In the genomic region with DNA sequence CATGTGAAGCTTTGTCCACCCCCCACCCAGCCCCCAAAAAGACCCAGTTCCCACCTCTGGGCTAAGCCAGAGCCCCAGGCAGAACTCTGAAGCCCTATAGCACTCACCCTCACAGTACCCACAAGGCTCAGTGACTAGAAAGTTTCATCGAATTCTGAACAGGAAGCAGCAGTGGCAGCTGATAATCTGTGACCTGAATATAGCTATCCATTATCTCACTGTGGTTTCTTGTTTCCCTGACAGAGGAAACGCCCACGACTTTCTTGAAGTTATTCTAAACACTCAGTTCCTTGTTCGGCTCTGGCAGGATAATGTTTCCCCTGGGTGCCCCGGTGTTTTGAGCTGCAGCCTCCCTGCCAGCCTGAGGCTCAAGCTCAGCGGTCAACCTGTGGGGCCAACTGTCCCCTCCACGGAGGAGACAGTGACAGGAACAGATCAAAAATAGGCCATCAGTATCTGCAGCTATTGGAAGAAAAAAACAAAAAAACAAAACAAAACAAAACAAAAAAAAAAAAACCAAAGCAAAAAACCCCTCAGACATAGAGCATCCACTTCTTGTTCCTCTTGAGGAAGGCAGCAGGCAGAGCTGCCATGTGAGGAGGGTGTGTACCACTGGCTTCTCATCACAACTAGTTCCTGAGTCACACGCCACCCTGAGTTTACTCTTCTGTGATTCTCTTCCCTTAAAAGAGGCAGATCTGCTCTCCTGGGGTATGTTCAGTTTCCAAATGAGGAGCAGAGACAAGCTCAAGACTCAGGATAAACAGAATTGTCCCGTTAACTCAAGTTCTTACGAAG, we compare ENCODE assay signal across 8 mouse cellular contexts. TPM values are rescaled to one million over a fixed set of nuclear protein-coding genes. Genes with fewer than 3 reads are reported as not detected.
DNase-seq lines count a peak whose midpoint lies in the region; ATAC-seq and TF ChIP-seq lines count a peak whose summit lies in the region.

No protein-coding gene starts in this region.

- no peak for ATAC-seq in embryonic facial prominence, embryonic 12.5 days (ENCODE audit: insufficient number of reproducible peaks, insufficient read depth, low FRiP score, low TSS enrichment)
- ATAC-seq in kidney, embryonic 16.5 days (ENCODE audit: low FRiP score, low TSS enrichment), result peak; percentile 55

- no peak for TF ChIP-seq CTCF in testis, adult 2 months (IDR thresholded peaks at IDR 0.05; ENCODE audit: control insufficient read depth, insufficient read depth, insufficient replicate concordance, low read depth, low read length)
- no peak for TF ChIP-seq CTCF in thymus, adult 2 months (IDR thresholded peaks at IDR 0.05; ENCODE audit: borderline replicate concordance, control insufficient read depth, extremely low read depth, insufficient read depth, low read length, poor library complexity)

- WGBS in embryonic facial prominence, embryonic 12.5 days, result 21% methylated on average over 10 of the region's 10 CpGs
- 21% methylated on average over 10 of the region's 10 CpGs for WGBS in kidney, embryonic 16.5 days
- 22% methylated on average over 10 of the region's 10 CpGs for WGBS in macrophage (ENCODE audit: missing documents)
- 19% methylated on average over 10 of the region's 10 CpGs for WGBS in thymus, adult 2 months

- no peaks in the 10 kb centered on the region for H3K79me2 ChIP-seq in macrophage (ENCODE audit: inconsistent target)

- H3K4me2 ChIP-seq in embryonic facial prominence, embryonic 12.5 days (replicated peaks), result no peak overlapping the region; the same call in 1 of the 2 replicates
- H3K4me2 ChIP-seq in kidney, embryonic 16.5 days (replicated peaks; ENCODE audit: low read depth, low read length), result 0 out of 2 replicates have a peak overlapping the region, but pooled peaks have one; percentile 28

- H3K27me3 ChIP-seq in testis, adult 2 months (ENCODE audit: control insufficient read depth, insufficient read depth, low read length), result no peaks in the 10 kb centered on the region
- no peaks in the 10 kb centered on the region for H3K27me3 ChIP-seq in embryonic facial prominence, embryonic 12.5 days
- H3K27me3 ChIP-seq in kidney, embryonic 16.5 days (ENCODE audit: insufficient read depth, low read length), result no peaks in the 10 kb centered on the region
- no peaks in the 10 kb centered on the region for H3K27me3 ChIP-seq in thymus, adult 2 months (ENCODE audit: control insufficient read depth, insufficient read depth, low read length)

- no peaks in the 10 kb centered on the region for H3K36me3 ChIP-seq in testis, adult 2 months (ENCODE audit: control insufficient read depth, insufficient read depth, low read length)
- H3K36me3 ChIP-seq in embryonic facial prominence, embryonic 12.5 days, result no peaks in the 10 kb centered on the region
- no peaks in the 10 kb centered on the region for H3K36me3 ChIP-seq in kidney, embryonic 16.5 days (ENCODE audit: insufficient read depth, low read length)
- H3K36me3 ChIP-seq in macrophage (ENCODE audit: inconsistent target), result no peaks in the 10 kb centered on the region
- no peaks in the 10 kb centered on the region for H3K36me3 ChIP-seq in thymus, adult 2 months (ENCODE audit: control insufficient read depth, insufficient read depth, low read length)

- H3K9ac ChIP-seq in embryonic facial prominence, embryonic 12.5 days, result no peak overlapping the region
- H3K9ac ChIP-seq in kidney, embryonic 16.5 days (replicated peaks; ENCODE audit: low read length), result 0 out of 2 replicates have a peak overlapping the region, but pooled peaks have one; percentile 6

- no peaks in the 10 kb centered on the region for H3K9me3 ChIP-seq in embryonic facial prominence, embryonic 12.5 days
- H3K9me3 ChIP-seq in kidney, embryonic 16.5 days (ENCODE audit: low read length), result no peaks in the 10 kb centered on the region

- no peak for DNase-seq in testis, postnatal 10 days (ENCODE audit: low spot score)
- peak; percentile 49 for DNase-seq in thymus, adult 2 months
- DNase-seq in gastrocnemius, postnatal 10 days, result no peak
- no peak for DNase-seq in urinary bladder, postnatal 4 days (ENCODE audit: low spot score in 2 of 2)

- TF ChIP-seq POLR2A in testis, adult 2 months (IDR thresholded peaks at IDR 0.05; ENCODE audit: control insufficient read depth, low read depth, low read length), result no peak
- no peak for TF ChIP-seq POLR2A in thymus, adult 2 months (IDR thresholded peaks at IDR 0.05; ENCODE audit: control insufficient read depth, extremely low read depth, insufficient read depth, low read length, poor library complexity)

- no peaks in the 10 kb centered on the region; the same call in 1 of the 2 replicates for H3K4me1 ChIP-seq in testis, adult 2 months (ENCODE audit: control insufficient read depth, insufficient read depth, low read length)
- H3K4me1 ChIP-seq in embryonic facial prominence, embryonic 12.5 days, result peaks cover 12% of the 10 kb centered on the region; the same call in 1 of the 2 replicates
- H3K4me1 ChIP-seq in kidney, embryonic 16.5 days (ENCODE audit: insufficient read depth, low read length), result peaks cover 23% of the 10 kb centered on the region
- H3K4me1 ChIP-seq in thymus, adult 2 months (replicated peaks; ENCODE audit: control insufficient read depth, insufficient read depth, low read length), result peaks cover 18% of the 10 kb centered on the region

- peak overlapping the region; percentile 48 for H3K27ac ChIP-seq in testis, adult 2 months (ENCODE audit: control insufficient read depth, insufficient read depth, low read depth, low read length)
- H3K27ac ChIP-seq in embryonic facial prominence, embryonic 12.5 days, result peak overlapping the region; percentile 41; the same call in 1 of the 2 replicates
- peak overlapping the region; percentile 25 for H3K27ac ChIP-seq in kidney, embryonic 16.5 days (ENCODE audit: low read length)
- peak overlapping the region; percentile 87 for H3K27ac ChIP-seq in macrophage
- peak overlapping the region; percentile 75 for H3K27ac ChIP-seq in thymus, adult 2 months (ENCODE audit: control insufficient read depth, insufficient read depth, low read length)

- H3K4me3 ChIP-seq in testis, adult 2 months (ENCODE audit: control insufficient read depth, low read depth, low read length), result no peak overlapping the region
- no peak overlapping the region for H3K4me3 ChIP-seq in embryonic facial prominence, embryonic 12.5 days
- no peak overlapping the region for H3K4me3 ChIP-seq in kidney, embryonic 16.5 days (ENCODE audit: low read length)
- H3K4me3 ChIP-seq in macrophage (ENCODE audit: inconsistent target), result peak overlapping the region; percentile 3; the same call in 1 of the 2 replicates
- no peak overlapping the region for H3K4me3 ChIP-seq in thymus, adult 2 months (ENCODE audit: control insufficient read depth, insufficient read depth, low read length)

RNA-seq across cellular contexts. Expression of gene Vcl, which starts 43.9 kb away (rescaled TPM):
- 21.8 and 22.9 TPM in 2 replicates for polyA plus RNA-seq in testis, adult 2 months (2012; rRNA removed)
- polyA plus RNA-seq in embryonic facial prominence, embryonic 12.5 days (2016; fragmentation: Nextera tagmentation; extraction: Ambion mirVana), result 45.3 and 49.9 TPM in 2 replicates
- polyA plus RNA-seq in kidney, embryonic 16.5 days (2015; fragmentation: Nextera tagmentation; extraction: Ambion mirVana), result 54.9 and 57.7 TPM in 2 replicates
- 100 to 1,000 TPM in 1 of 26 experiments, 10 to 100 TPM in 22, 1 to 10 TPM in 3; 8.6 to 161 (median 39.7) TPM for total RNA-seq in macrophage (2018; cell fraction: chromatin; rRNA removed)
- total RNA-seq in macrophage (2018; cell fraction: cytosol; rRNA removed), result 10 to 100 TPM in 15 of 26 experiments, 1 to 10 TPM in 11; 5.2 to 49.9 (median 19.2) TPM
- 10 to 100 TPM in 23 of 26 experiments, 1 to 10 TPM in 3; 7.7 to 65.2 (median 34.0) TPM for total RNA-seq in macrophage (2018; cell fraction: nucleus; rRNA removed)
- polyA plus RNA-seq in macrophage (2018), result 14.0 to 27.3 TPM (median 15.5 TPM) in 3 replicates
- 12.4 and 14.7 TPM in 2 replicates for polyA plus RNA-seq in thymus, adult 2 months (2012; rRNA removed)
- 100 to 1,000 TPM; 115 to 126 TPM for total RNA-seq in gastrocnemius, postnatal 10 days (2021)

RNA-seq across cellular contexts. Expression of gene Plau, which starts 48.8 kb away (rescaled TPM):
- 0.73 and 1.2 TPM in 2 replicates for polyA plus RNA-seq in testis, adult 2 months (2012; rRNA removed)
- 0.99 and 1.2 TPM in 2 replicates for polyA plus RNA-seq in embryonic facial prominence, embryonic 12.5 days (2016; fragmentation: Nextera tagmentation; extraction: Ambion mirVana)
- polyA plus RNA-seq in kidney, embryonic 16.5 days (2015; fragmentation: Nextera tagmentation; extraction: Ambion mirVana), result 21.7 and 21.8 TPM in 2 replicates
- 100 to 1,000 TPM in 7 of 26 experiments, 10 to 100 TPM in 18, 1 to 10 TPM in 1; 9.6 to 345 (median 38.2) TPM for total RNA-seq in macrophage (2018; cell fraction: chromatin; rRNA removed)
- total RNA-seq in macrophage (2018; cell fraction: cytosol; rRNA removed), result 100 to 1,000 TPM in 7 of 26 experiments, 10 to 100 TPM in 19; 41.3 to 309 (median 83.1) TPM
- 100 to 1,000 TPM in 13 of 26 experiments, 10 to 100 TPM in 13; 32.6 to 727 (median 100) TPM for total RNA-seq in macrophage (2018; cell fraction: nucleus; rRNA removed)
- 44.2 to 693 TPM (median 52.7 TPM) in 3 replicates for polyA plus RNA-seq in macrophage (2018)
- 5.6 and 6.4 TPM in 2 replicates for polyA plus RNA-seq in thymus, adult 2 months (2012; rRNA removed)
- 10 to 100 TPM; 25.6 to 28.0 TPM for total RNA-seq in gastrocnemius, postnatal 10 days (2021)

Comparison
In these comparisons a context has a peak if more than half of its experiments do, and no peak if none do; other contexts are left out.
1. H3K27ac ChIP-seq: peak in every context shown above with its lines; median percentile 87 in macrophage; 75 in thymus, adult 2 months; 48 in testis, adult 2 months; 41 in embryonic facial prominence, embryonic 12.5 days; 25 in kidney, embryonic 16.5 days.